Mouse (Mus musculus): ENCODE results near the gene Hpgds.

GRCm38 (mm10) chr6:65138243-65138642 lies 6.5 kb downstream of the Hpgds start:
- TF ChIP-seq POLR2A (IDR thresholded peaks at IDR 0.05; ENCODE audit: borderline replicate concordance, extremely low read depth, insufficient read depth, insufficient read length, poor library complexity, severe bottlenecking) = no peak
- TF ChIP-seq CTCF (IDR thresholded peaks at IDR 0.05; ENCODE audit: borderline replicate concordance, extremely low read depth, insufficient read depth, insufficient read length) = no peak

Measured in brain, embryonic 14.5 days (tissue).